Mouse (Mus musculus) heart, adult 2 months (tissue): Measurements from ENCODE around the gene Gm3045.

ENCODE experiments used
- CTCF ChIP-seq: fragments of 200-600 bp; IDR thresholded peaks from 2 replicates; pipeline ENCODE4 v1.8.1; 2022; ENCODE audit warnings: antibody characterized with exemption, mild to moderate bottlenecking, moderate library complexity
- POLR2A ChIP-seq: fragments of 200-500 bp; IDR thresholded peaks from 2 replicates; pipeline ENCODE4 v1.6.1; 2011; ENCODE audit warnings: mild to moderate bottlenecking, low read depth, low read length, control low read depth; ENCODE audit not compliant: insufficient read depth

- TF ChIP-seq CTCF, result no peak
- no peak for TF ChIP-seq POLR2A
These were observed 31.6 kb downstream of the Gm3045 start for GRCm38 (mm10) chr13:56458001-56458400.
